Comparison of ENCODE assay signal across 7 mouse cellular contexts in the genomic region with DNA sequence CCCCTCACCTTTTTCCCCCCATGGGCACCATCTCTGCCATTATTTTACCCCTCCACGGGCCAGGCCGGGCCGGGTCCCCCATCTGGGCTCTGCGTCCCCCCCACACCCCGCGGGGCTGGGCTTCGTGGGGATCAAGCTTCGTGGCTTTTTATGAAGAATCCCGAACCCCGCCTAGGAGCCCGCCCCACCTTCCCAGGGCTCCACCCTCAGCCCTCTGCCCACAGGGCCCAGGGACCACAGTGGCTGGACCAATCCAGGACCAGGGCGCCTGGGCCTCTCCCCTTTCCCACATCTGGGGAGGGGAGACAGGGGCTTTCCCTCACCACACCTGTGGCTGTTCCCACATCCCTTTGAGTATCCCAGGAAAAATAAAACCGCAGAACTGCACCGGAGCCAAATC. TPM values are rescaled to one million over a fixed set of nuclear protein-coding genes. Genes with fewer than 3 reads are reported as not detected.
DNase-seq lines count a peak whose midpoint lies in the region; ATAC-seq and TF ChIP-seq lines count a peak whose summit lies in the region.

No protein-coding gene starts in this region.

- no peaks in the 10 kb centered on the region for H3K9me3 ChIP-seq in lung, embryonic 14.5 days (ENCODE audit: low read depth, low read length)
- no peaks in the 10 kb centered on the region for H3K9me3 ChIP-seq in intestine, postnatal 0 days (ENCODE audit: control insufficient read depth)
- H3K9me3 ChIP-seq in neural tube, embryonic 15.5 days (replicated peaks) = no peaks in the 10 kb centered on the region

- DNase-seq in lung, embryonic 14.5 days = no peak
- DNase-seq in lung, postnatal 36 days = no peak
- no peak for DNase-seq in right cerebral cortex, adult 2 months (ENCODE audit: low spot score in 2 of 2)
- no peak for DNase-seq in gastrocnemius, postnatal 36 days

- intact Hi-C loops in gastrocnemius, postnatal 36 days (cut with DNase I) = no loop called here

- no peak for TF ChIP-seq CTCF in lung, embryonic 14.5 days (IDR thresholded peaks at IDR 0.05; ENCODE audit: low read depth)
- no peak for TF ChIP-seq CTCF in embryonic fibroblast, embryonic 13.5 days (IDR thresholded peaks at IDR 0.05; ENCODE audit: borderline replicate concordance, insufficient read depth, low read length)
- no peak for TF ChIP-seq CTCF in intestine, postnatal 0 days (IDR thresholded peaks at IDR 0.05; ENCODE audit: low read depth)

- H3K4me3 ChIP-seq in lung, embryonic 14.5 days (ENCODE audit: low read depth, low read length) = peak overlapping the region; percentile 55
- H3K4me3 ChIP-seq in embryonic fibroblast, embryonic 13.5 days (ENCODE audit: insufficient read depth, low read length) = peak overlapping the region; percentile 42
- H3K4me3 ChIP-seq in intestine, postnatal 0 days (ENCODE audit: low read depth, low read length) = peak overlapping the region; percentile 55
- peak overlapping the region; percentile 50 for H3K4me3 ChIP-seq in neural tube, embryonic 15.5 days (replicated peaks)

- 3% methylated on average over 14 of the region's 14 CpGs for WGBS in lung, embryonic 14.5 days
- 4% methylated on average over 14 of the region's 14 CpGs for whole genome bisulfite sequencing in intestine, postnatal 0 days
- WGBS in neural tube, embryonic 15.5 days = 2% methylated on average over 14 of the region's 14 CpGs

- peak overlapping the region; percentile 94 for H3K4me2 ChIP-seq in lung, embryonic 14.5 days
- peak overlapping the region; percentile 96 for H3K4me2 ChIP-seq in intestine, postnatal 0 days (replicated peaks; ENCODE audit: low read depth)
- H3K4me2 ChIP-seq in neural tube, embryonic 15.5 days = peak overlapping the region; percentile 97

- H3K27me3 ChIP-seq in lung, embryonic 14.5 days (ENCODE audit: insufficient read depth, low read length) = peaks cover 24% of the 10 kb centered on the region
- H3K27me3 ChIP-seq in intestine, postnatal 0 days (replicated peaks; ENCODE audit: control insufficient read depth, insufficient read depth, low read length) = peaks cover 17% of the 10 kb centered on the region
- no peaks in the 10 kb centered on the region for H3K27me3 ChIP-seq in neural tube, embryonic 15.5 days (replicated peaks)

- peak overlapping the region; percentile 51 for H3K9ac ChIP-seq in lung, embryonic 14.5 days
- H3K9ac ChIP-seq in intestine, postnatal 0 days (ENCODE audit: low read depth, low read length) = 0 out of 2 replicates have a peak overlapping the region, but pooled peaks have one; percentile 40
- H3K9ac ChIP-seq in neural tube, embryonic 15.5 days (replicated peaks) = peak overlapping the region; percentile 62

- ATAC-seq in lung, embryonic 14.5 days (ENCODE audit: insufficient read depth) = peak; percentile 39; the same call in 1 of the 2 replicates
- no peak for ATAC-seq in intestine, postnatal 0 days
- ATAC-seq in neural tube, embryonic 15.5 days (ENCODE audit: low FRiP score) = no peak

- H3K27ac ChIP-seq in lung, embryonic 14.5 days (ENCODE audit: low read depth) = no peak overlapping the region
- H3K27ac ChIP-seq in embryonic fibroblast, embryonic 13.5 days (ENCODE audit: insufficient read depth, low read length) = no peak overlapping the region
- H3K27ac ChIP-seq in intestine, postnatal 0 days (ENCODE audit: low read depth, low read length) = no peak overlapping the region
- H3K27ac ChIP-seq in neural tube, embryonic 15.5 days (replicated peaks) = peak overlapping the region; percentile 87

- no peak for TF ChIP-seq POLR2A in embryonic fibroblast, embryonic 13.5 days (IDR thresholded peaks at IDR 0.05; ENCODE audit: low read depth, low read length)

- no peaks in the 10 kb centered on the region for H3K4me1 ChIP-seq in lung, embryonic 14.5 days (ENCODE audit: insufficient read depth)
- H3K4me1 ChIP-seq in embryonic fibroblast, embryonic 13.5 days (ENCODE audit: control insufficient read depth, insufficient read depth, low read length) = no peaks in the 10 kb centered on the region
- H3K4me1 ChIP-seq in intestine, postnatal 0 days (replicated peaks; ENCODE audit: control insufficient read depth, insufficient read depth, low read length) = peaks cover 5% of the 10 kb centered on the region; the same call in 1 of the 2 replicates
- H3K4me1 ChIP-seq in neural tube, embryonic 15.5 days = peaks cover 33% of the 10 kb centered on the region

- no peaks in the 10 kb centered on the region for H3K36me3 ChIP-seq in lung, embryonic 14.5 days (ENCODE audit: insufficient read depth)
- no peaks in the 10 kb centered on the region for H3K36me3 ChIP-seq in intestine, postnatal 0 days (ENCODE audit: control insufficient read depth, insufficient read depth)
- H3K36me3 ChIP-seq in neural tube, embryonic 15.5 days = no peaks in the 10 kb centered on the region

RNA-seq across cellular contexts. Expression of a gene that starts 7.0 kb away (rescaled TPM):
- polyA plus RNA-seq in lung, embryonic 14.5 days (2014; fragmentation: Nextera tagmentation; extraction: Ambion mirVana) = 57.5 and 63.0 TPM in 2 replicates
- 18.1 and 23.9 TPM in 2 replicates for polyA plus RNA-seq in embryonic fibroblast, embryonic 13.5 days (2011; ENCODE audit: insufficient read length, low read depth, missing spikeins)
- 42.4 and 44.9 TPM in 2 replicates for polyA plus RNA-seq in intestine, postnatal 0 days (2015; fragmentation: Nextera tagmentation; extraction: Ambion mirVana)
- 61.7 and 68.9 TPM in 2 replicates for polyA plus RNA-seq in neural tube, embryonic 15.5 days (2015; fragmentation: Nextera tagmentation; extraction: Ambion mirVana)
- total RNA-seq in gastrocnemius, postnatal 36 days (2021) = 10 to 100 TPM; 29.7 to 34.2 TPM
